Mouse (Mus musculus) right cerebral cortex, postnatal 14 days (tissue): ENCODE results near the gene Ptprg.

ENCODE experiments used
- DNase-seq: peaks from one replicate; pipeline ENCODE4 v3.0.0; 2022

Ptprg gene

DNA sequence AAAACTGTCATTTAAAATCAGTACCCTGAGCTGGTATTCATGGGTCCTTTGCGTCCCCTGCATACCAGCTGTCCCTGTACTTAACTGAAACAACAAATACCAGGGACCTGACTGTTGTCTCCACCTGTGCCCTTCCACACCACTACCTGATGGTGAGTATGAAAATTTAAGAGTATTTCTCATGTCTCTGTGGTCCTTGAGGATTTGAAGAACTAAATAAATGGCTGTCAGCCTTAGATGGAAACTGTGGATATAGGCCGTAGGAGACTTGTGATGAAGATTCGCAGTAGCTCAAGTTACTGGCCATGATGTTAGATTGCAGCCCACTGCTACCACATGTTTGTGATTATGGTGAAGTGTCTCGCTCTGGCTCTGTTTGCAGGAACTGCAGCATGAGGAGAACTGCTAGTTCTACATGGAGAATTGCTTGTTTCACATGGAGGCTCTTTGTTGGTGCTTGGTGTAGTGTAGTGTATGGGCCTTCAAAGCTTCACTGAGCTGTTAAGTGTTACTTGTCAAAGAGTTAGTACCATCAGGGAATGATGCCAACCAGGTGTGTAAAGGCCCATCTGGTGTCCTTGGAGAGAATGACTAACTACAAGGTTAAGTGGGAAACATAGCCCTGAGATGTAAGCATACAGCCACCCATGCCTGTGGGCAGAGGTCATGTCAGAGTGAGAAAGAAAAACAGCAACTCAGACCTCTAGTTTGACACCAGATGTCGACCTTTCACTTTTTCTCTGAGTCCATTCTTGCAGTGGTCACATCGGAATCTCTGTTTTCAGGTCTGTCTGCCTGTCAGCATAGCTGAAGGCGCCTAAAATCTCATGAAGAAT is 518.9 kb downstream of the Ptprg start:
- DNase-seq = no peak

DNA sequence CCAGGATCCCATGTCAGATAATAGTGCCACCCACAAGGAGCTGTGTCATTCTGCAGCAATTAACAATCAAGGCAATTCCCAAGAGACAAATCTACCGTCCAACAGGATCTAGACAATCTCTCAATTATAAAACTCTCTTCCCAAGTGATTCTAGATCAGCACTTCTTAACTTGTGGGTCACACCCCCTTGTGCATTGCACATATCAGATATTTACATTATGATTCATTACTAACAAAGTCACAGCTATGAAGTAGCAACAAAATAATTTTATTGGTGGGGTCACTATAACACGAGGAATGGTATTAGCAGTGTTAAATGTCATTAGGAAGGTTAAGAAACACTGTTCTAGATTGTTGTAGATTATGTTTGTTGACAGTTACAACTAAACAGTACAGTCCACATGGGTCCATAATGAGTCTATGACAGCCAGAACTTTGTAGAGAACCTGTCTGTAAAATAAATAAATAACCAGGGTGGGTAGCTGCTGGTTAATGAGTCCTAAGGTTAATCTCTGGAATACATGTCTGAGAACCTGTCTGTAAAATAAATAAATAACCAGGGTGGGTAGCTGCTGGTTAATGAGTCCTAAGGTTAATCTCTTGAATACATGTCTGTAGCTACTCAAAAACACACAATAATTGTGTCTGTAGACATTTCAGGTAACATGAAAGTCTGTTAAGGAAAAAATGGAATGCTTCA is 520.2 kb downstream of the Ptprg start:
- no peak for DNase-seq

DNA sequence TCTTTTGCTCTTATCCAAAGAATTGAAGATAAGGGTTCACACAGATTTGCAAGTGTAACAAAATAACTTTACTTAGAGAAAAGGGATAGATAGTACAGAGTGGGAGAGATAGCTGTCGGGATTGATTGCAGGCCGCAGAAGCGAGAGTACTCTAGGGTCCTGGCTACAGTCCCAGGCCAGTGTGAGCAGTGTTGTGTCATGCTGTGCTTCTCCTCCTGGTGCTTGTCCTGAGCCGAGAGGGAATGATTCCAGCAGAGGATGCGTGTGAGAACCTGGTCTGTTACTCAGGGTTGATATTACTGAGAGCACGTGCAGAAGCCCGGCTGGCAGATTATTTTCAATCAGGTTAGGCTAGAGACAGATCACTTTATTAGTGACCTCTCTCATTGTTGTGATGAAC is 523.9 kb downstream of the Ptprg start:
- no peak for DNase-seq

DNA sequence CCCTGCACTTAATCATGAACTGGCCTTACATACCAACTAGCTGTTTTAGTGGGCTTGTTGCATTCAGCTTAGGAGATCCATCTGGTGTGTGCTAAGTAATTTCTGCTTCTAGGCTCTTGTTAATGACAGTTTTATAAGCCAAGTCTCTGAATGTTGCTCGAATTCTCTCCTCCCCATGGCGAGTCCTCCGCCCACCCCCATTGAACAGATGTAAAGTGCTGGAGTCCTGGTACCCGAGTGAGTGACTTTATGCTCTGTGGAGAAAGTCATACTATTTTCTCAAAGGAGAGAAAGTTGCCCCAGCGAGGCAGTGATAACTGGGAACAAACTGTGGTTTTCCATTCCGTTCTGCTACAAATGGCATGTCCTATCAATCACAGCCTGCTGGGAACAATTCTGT is 525.9 kb downstream of the Ptprg start:
- no peak for DNase-seq

DNA sequence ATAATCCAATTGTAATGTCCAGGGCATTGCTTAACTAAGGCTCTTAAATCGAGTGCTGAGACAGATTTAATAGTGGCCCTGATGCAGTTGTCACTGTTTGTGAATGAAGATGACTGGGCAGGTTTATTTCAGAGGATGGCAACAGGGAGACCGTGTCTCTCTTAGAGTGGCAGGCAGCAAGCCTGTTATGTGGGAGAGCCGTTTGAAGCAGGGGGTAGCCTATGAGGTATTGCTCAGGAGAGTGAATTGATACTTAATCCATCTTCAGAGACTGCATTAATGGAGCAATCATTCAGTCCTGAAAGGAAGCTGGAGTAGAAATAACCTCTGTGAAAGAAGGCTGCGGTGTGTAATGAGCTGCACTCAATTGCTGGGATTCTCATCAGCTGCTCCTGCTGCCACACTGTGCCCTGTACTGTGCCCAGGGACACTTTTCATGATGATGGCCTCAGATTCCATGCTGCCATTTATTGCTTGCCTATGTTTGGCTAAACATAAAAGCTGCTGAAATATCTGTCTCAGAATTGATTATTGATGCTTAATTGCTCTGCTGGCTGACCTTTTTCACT is 526.6 kb downstream of the Ptprg start:
- DNase-seq = no peak

DNA sequence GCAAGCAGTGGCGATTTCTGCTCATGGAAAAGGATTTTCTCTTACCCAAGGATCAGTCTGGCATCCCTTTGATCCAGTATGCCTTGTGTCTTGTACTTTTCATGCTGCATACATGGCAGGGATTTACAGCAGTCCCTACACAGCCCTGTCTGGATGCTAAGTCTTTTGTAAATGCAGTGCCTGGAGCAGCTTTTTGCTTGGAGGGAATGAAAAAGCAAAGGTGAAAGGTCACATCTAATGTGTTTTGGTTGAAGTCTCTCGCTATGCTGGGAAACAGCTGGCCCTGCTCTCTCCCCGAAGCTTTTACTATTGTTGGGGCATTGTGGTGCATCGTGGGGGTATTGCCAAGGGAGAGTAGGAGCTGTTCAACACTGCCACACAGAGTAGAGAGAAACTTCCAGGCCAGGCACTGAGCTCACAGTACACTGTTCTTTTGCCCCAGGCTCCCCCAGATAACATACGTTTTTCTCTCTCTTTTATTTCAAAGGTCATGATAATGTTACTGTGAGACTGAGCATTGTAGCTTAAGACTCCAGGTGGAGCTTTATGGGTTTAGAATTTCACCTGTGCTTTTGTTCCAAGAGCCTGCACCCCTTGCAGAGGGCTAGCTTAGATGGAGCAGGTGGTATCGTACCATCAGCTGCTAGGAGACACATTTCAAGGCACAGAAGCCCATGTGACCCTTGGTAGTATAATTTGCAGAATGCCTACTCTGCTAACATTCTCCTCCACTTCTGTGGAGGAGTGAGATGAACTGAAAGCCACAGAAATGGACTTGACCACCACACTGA is 529.0 kb downstream of the Ptprg start:
- DNase-seq = no peak

DNA sequence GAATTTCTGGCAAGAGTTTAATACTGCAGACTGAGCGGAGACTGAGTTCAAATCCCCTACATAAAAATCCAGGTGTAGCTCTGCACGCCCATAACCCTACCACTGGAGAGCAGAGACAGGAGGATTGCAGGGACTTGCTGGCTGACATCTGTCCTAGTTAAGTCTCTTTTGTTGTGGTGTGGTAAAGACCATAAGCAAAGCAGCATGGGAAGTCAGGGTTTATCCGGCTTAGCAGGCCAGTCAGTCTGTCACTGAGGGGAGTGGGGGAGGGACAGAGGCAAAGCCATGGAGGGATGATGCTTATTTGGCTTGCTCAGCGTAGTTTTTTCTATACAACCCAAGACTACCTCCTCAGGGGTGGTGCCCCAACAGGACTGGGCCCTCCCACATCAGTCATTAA is 530.7 kb downstream of the Ptprg start:
- DNase-seq = no peak

DNA sequence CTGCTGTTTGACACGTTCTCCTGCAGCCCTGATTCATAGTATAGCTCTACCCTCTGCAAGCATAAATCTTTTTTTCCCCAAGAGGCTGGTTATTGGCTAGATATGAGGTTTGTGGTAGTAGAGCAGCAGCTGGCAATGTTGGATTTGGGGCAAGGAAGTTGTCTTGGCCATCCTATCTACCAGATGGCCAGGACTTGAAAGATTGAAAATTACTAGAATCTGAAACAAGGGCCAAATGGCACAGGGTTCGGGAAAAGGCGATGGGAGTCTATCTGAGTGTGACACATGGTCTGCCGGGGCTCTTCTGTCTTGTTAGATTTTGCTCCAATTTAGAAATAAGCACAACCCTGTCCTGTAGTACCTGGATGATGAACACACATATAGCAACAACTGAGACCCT is 531.7 kb downstream of the Ptprg start:
- DNase-seq = no peak

DNA sequence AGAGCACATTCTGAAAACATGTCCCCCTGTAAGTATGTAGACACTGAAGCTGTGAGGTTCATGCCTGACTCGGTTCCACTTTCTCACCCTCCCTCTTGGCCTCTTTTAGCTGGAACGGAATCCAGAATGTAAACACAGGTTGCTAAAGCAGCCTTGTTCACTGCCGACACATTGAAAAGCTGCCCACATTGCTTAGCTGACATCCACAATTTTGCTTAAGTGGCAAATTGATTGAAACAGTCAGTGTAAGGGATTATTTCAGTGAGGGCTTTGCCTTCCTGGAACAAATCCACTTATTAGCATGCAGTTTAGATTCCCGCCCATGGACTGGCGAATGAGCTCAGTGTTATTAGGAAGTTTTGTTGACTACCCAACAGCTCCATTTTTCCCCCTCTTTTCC is 532.8 kb downstream of the Ptprg start:
- no peak for DNase-seq

DNA sequence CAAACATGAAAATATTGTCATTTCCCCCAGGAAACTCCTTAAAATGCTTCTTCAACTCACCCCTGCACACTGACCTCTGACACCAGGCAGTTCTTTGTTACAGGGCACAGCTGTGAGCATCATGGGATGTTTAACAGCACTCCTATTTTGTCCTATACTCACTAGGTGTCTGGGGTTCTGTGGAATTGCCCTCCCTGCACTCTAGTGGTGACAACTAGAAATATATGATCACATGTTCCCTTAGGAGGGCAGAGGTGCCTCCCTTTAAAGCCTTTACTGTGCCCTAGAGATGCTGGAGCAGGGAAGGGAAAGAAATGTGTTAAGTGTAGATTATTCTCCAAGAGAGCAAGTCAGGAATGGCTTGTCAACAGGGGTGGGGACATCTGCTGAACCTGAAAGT is 536.6 kb downstream of the Ptprg start:
- no peak for DNase-seq

DNA sequence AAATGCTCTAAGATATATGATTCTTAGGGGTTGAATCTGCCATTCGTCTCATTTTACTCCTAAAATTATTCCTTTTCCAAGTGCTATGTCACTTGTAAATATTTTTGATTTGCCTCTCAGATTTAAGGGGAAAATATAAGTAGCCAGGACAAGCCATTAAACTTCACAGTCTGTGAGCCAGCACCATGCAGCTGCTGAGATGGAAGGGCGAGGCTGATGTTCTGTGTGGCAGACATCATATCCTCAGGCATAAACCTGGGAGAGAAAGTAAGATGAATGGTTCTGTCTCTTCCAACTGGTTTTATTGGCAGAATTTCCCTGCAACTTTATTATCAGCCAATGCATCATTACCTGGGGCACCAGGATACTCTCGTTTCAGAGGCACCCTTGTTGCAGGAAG is 538.4 kb downstream of the Ptprg start:
- no peak for DNase-seq

DNA sequence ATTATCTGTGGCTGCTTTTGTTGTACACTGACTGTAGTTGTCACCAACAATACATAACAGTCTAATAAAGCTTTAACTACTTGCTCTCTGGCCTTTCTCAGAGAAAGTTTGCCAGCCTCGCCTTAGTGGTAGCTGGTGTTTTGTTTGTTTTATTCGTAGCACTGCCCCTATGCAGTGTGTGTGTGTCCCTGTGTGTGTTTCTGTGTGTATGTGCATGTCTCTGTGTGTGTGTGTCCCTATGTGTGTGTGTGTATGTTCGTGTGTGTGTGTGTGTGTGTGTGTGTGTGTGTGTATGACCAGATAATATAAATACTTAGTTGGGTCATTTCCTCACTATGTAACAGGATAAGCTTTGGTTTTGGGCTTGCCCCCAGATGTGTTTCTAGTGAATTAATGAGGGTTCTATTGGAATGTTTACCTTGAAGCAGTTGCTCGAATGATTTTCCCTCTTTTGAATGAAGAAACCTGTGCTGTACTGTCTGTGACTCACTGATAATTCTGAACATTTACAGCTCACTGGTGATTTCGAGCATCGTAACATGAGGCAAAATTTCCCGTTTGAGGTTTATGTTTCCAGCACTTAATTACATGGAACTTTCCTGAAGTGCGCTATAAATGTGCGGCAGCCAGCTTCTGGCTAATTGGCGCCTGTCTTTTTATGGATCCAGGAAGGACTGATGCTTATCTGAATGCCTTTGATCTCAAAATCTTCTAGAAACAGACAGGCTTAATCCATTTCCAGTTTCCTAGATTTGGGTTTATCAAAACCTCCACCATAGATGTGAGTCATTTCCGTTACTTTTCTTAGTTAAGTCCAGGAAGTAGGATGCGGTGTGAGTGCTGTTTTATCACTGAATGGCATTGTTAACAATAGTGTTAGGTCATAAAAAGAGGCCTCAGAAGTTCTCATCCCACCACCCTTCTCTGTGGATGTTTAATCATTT is 546.3 kb downstream of the Ptprg start:
- DNase-seq = no peak

DNA sequence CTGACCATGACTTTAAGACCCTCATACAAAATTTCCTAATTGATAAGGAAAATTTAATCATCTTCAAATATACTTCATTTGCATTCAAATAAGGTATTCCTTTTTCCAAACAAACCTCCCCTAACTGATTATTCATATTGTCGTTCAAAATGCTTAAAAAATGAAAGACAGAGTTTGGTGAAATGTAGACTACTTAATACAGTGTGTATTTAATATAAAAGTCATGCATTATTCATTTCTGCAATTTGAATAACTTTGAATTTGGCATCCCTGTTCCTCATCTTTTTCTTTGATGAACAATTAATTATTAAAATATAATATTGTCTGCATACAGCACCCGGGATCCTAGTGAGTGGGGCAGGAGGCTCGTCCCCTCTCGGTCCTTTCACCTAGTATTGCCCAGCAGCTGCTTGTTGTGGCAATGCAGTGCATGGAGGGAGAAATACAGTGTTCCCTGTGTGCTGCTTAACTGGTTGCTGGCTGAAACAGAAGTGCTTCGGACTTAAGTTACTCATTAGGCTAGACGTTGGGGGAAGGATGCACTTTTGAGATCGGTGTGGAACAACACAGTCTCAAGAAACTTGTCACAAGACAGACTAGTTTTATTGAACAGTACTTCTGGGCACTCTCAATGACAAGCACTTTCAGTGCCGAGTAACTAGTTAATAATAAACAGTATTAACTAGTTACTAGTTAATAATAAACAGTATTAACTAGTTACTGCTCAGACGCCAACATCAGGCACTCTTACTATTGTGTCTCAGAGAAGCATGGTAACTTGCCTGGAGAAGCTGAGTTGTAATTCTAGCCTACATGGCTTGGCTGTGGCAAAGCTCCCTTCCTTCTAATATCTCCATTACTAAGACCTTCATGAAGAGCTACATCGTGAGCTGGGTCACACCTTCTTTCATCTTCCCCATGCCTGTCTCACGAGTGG is 549.3 kb downstream of the Ptprg start:
- no peak for DNase-seq

DNA sequence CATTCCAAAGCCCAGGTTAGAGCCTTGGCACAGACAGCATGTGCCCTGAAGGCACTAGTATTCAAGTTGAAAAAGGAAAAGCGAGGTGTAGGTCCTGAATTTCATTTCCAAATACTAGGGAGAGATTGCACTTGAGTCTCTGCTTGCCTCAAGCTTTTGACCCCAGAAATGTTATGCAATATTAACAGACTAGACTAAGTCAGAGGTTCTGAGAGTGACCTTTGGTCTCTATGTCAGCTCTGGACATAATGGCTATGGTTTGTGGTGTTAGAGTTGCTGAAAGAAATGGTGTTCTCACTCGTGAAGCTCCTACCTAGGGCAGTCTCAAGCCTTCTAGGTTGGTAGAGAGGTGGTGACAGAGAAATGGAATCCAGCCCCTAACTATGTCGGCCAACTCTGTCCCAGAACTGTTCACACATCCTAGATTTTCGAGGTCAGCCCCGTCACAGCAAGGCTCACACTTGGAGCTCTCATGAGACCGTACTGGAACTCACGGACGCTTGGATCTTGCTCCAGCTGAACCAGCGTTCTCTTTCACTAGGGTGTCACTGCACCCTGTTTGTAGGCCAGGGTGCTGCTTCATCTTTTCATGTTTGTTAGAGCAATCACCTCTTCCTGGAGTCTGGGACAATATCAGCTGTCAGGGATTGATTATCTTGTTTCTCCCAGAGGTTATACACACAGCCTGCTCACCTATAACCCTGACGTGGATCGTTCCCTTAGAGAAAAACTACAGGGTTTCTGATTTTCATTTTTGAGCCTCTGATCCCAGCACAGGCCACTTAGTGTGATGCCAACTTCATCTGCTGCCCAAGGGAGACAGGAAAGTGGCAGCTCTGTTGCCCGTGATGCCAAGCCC is 551.2 kb downstream of the Ptprg start:
- no peak for DNase-seq

DNA sequence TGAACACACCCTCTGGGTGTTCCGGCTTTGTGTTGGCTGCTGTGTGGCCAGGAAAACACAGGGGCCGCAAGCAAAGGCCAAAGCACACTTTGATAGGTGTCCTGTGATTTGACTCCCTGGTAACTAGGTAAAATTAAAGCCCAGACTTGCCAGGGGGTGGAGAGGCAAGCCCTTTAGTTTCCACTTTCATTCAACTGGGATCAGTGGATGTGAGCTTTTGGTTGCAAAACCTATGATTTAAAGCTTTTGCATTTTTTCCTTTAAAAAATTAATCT is 551.8 kb downstream of the Ptprg start:
- DNase-seq = no peak

DNA sequence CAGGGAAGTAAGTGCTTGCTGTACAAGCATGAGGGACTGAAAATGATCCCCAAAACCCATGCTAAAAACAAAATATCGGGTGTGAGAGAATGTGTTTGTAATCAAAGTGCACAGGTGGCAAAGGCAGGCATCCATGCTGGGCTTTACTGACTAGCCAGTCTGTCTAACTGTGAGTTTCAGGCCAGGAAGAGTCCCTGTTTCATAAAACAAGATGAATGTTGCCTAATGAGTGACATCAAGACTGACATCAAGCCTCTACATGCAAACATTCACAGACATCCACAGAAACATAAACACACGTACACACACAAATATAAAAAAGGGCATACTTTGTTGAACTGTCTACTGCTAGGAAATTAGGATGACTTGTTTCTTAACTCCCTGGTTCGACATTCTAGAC is 552.3 kb downstream of the Ptprg start:
- DNase-seq = no peak

DNA sequence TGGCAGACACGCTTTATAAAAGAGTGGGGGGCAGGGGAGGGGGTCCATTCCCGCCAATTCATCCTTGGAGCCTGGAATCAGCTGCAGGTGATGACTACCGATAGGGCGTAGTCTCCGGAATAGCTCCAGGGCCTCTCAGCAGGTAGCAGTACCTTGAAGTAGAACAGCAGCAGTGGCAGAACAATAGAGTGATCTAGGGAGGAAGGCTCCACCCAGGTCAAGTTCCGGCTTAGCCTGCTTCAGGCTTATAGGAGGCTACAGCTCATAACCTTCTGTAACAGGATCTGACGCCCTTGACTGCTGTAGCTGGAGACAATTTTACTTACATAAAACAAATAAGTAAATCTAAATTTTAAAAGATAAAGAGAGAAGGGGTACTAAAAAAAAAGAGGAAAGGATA is 554.1 kb downstream of the Ptprg start:
- no peak for DNase-seq

DNA sequence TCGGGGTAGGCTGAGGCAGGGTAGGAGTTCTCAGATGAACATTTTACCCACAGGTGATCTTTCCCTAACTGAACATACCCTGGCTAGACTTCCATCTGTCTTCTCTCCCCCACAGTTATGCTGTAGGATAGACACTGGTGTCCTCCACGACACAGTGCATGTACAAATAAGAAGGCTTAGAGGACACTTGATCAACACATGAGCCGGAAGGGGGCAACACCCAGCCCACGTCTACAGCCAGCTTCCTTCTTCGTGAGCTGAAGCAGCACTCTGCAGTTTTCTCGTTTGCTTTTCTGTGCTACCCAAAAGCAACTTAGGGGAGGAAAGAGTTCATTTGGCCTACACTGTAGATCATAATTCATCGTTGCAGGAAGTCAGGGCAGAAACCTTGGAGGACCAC is 554.7 kb downstream of the Ptprg start:
- DNase-seq = no peak

DNA sequence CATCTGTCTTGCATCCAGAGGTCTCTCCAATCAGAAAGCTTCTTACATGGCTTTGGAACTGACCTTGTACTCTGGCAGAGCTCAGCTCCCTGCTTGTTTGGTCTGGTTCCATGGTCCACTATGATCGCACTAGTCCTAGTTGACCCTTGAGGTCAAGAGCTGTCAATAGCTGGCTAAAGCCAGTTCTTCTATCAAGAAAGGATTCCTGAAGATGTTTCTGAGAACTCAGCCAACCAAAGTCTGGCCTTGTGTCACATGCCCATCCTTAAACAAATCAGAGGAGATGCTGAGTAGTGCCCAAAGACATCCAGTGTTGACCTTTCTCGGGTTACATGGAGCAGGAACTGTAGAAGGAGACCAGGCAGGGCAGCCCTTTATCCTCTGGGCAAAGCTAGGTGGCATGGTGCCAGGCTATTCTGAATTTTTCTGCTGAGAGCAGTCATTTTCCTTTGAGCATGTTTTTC is 559.2 kb downstream of the Ptprg start:
- no peak for DNase-seq

DNA sequence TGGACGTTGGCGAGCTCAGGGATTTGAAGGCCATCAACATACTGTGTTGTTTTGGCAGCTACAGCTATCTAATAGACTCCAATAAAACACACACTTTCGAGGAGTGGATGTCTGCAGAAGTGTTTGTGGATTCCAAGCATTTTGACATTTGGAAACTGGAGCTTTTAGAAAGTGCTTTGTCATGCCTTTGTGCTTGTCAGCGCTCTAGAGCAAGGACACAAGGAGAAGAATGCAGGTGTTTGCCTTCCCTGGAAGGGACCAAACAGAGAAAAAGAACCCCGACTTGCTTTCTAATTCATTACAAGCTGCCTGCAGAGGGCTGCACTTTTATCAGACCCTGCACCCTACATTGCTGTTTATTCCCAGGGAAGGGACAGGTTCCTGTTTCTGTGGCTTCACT is 560.0 kb downstream of the Ptprg start:
- no peak for DNase-seq
